Mouse (Mus musculus): ENCODE measurements at regions not wholly inside any gene's neighbourhood (a gene's known extent, or its start where the extent isn't known, plus 50 kb on each side); places are given as distances from the start of the nearest gene placed in this dataset.

DNA sequence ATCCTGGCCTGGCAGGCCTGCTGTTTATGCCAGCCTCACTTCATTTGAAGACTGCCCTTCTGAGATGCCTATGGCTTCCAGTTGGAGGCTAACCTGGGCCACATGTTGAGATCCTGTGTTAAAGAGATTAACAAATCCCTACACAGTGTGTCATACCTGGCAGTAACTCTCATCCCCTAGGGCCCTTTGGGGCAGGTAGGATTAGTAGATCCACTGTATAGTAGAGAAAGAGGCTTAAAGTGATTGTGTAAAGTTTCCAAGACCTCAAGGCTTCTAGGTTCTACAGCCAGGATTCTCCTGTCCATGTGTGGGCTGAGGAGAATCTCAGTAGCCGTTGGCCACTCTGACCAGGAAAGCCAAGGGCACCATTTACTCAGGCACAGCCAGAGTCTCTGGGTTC lies 231.4 kb downstream of the Foxo1 start:
- TF ChIP-seq CTCF (IDR thresholded peaks at IDR 0.05) = no peak
- no peak for TF ChIP-seq POLR2A (IDR thresholded peaks at IDR 0.05; ENCODE audit: insufficient read depth, low read depth, low read length)
